Mouse (Mus musculus) heart, embryonic 12.5 days (tissue): ENCODE measurements around the gene Gm4792. TPM values are rescaled to one million over a fixed set of nuclear protein-coding genes. Genes with fewer than 3 reads are reported as not detected.

Experiments used
- ATAC-seq: fragments of 200-750 bp; cut with Nextera tagmentation; 2 replicates; pipeline ENCODE4 v1.8.0; 2017; ENCODE audit warnings: moderate TSS enrichment, moderate library complexity; ENCODE audit not compliant: insufficient number of reproducible peaks, low FRiP score
- H3K27ac ChIP-seq: fragments of 300-500 bp; sonication (generic); 2 replicates; pipeline ENCODE4 v1.5.1; 2016; ENCODE audit warnings: mild to moderate bottlenecking, moderate library complexity; ENCODE audit not compliant: poor library complexity, severe bottlenecking
- H3K27me3 ChIP-seq: fragments of 300-500 bp; sonication (generic); replicated peaks from 2 replicates; pipeline ENCODE4 v1.6.1; 2016; ENCODE audit warnings: mild to moderate bottlenecking, moderate library complexity
- H3K36me3 ChIP-seq: fragments of 300-500 bp; sonication (generic); 2 replicates; pipeline ENCODE4 v1.6.1; 2016; ENCODE audit warnings: mild to moderate bottlenecking, moderate library complexity
- H3K4me1 ChIP-seq: fragments of 300-500 bp; sonication (generic); replicated peaks from 2 replicates; pipeline ENCODE4 v1.6.1; 2016; ENCODE audit warnings: mild to moderate bottlenecking
- H3K4me2 ChIP-seq: fragments of 300-500 bp; sonication (generic); 2 replicates; pipeline ENCODE4 v1.6.1; 2016; ENCODE audit warnings: mild to moderate bottlenecking, moderate library complexity
- H3K4me3 ChIP-seq: fragments of 300-500 bp; sonication (generic); 2 replicates; pipeline ENCODE4 v1.5.1; 2016; ENCODE audit warnings: mild to moderate bottlenecking
- H3K9ac ChIP-seq: fragments of 300-500 bp; sonication (generic); 2 replicates; pipeline ENCODE4 v1.6.1; 2016; ENCODE audit warnings: mild to moderate bottlenecking, moderate library complexity
- H3K9me3 ChIP-seq: fragments of 300-500 bp; sonication (generic); replicated peaks from 2 replicates; pipeline ENCODE4 v1.6.1; 2016; ENCODE audit warnings: mild to moderate bottlenecking, moderate library complexity
- WGBS: fragments of 180-500 bp; shearing (Covaris S2); methylation state at CpG from one replicate; pipeline ENCODE4 v1.1.7; 2016; 5-methylcytosine and 5-hydroxymethylcytosine counted together
- polyA plus RNA-seq: library from polyadenylated mRNA; unstranded; fragments of >200 nt; fragmentation: Nextera tagmentation; extraction: Ambion mirVana; gene quantifications from 2 replicates; pipeline ENCODE4 v1.2.1, GENCODE M21; 2016

Gm4792 gene
- polyA plus RNA-seq, 1 experiment from 2014 or later: not detected

GRCm38 (mm10) chr10:94299301-94299700 lies 798 bp upstream of the Gm4792 start:
- no peaks in the 10 kb centered on the region for H3K4me1 ChIP-seq
- H3K4me3 ChIP-seq: no peak overlapping the region
- no peaks in the 10 kb centered on the region for H3K36me3 ChIP-seq
- no peaks in the 10 kb centered on the region for H3K9me3 ChIP-seq
- H3K27ac ChIP-seq: no peak overlapping the region
- H3K27me3 ChIP-seq: no peaks in the 10 kb centered on the region
- no peak overlapping the region for H3K4me2 ChIP-seq
- WGBS: 86% methylated on average over 2 of the region's 2 CpGs
- no peak for ATAC-seq
- H3K9ac ChIP-seq: no peak overlapping the region

- Histone ChIP-seq H3K9me3 (no peaks in the 10 kb centered on the region), H3K27me3 (no peaks in the 10 kb centered on the region), H3K27ac (no peak overlapping the region), H3K4me1 (no peaks in the 10 kb centered on the region), H3K9ac (no peak overlapping the region), H3K4me3 (no peak overlapping the region), H3K4me2 (no peak overlapping the region), H3K36me3 (no peaks in the 10 kb centered on the region)
- 89% methylated on average over 5 of the region's 5 CpGs for whole genome bisulfite sequencing
- ATAC-seq: no peak
Observed at GRCm38 (mm10) chr10:94295923-94296605, 2.4 kb downstream of the Gm4792 start.

- H3K4me3 ChIP-seq: no peak overlapping the region
- no peak overlapping the region for H3K27ac ChIP-seq
- no peaks in the 10 kb centered on the region for H3K4me1 ChIP-seq
- 66% methylated on average over 6 of the region's 6 CpGs for WGBS
- ATAC-seq: no peak
- no peaks in the 10 kb centered on the region for H3K9me3 ChIP-seq
- H3K36me3 ChIP-seq: no peaks in the 10 kb centered on the region
- no peaks in the 10 kb centered on the region for H3K27me3 ChIP-seq
- H3K4me2 ChIP-seq: no peak overlapping the region
- H3K9ac ChIP-seq: no peak overlapping the region
Observed at GRCm38 (mm10) chr10:94294933-94295750, 3.4 kb downstream of the Gm4792 start.

GRCm38 (mm10) chr10:94294437-94294836 lies 4.1 kb downstream of the Gm4792 start:
- Histone ChIP-seq H3K27ac (no peak overlapping the region), H3K36me3 (no peaks in the 10 kb centered on the region), H3K4me3 (no peak overlapping the region), H3K9me3 (no peaks in the 10 kb centered on the region), H3K9ac (no peak overlapping the region), H3K4me1 (no peaks in the 10 kb centered on the region), H3K27me3 (no peaks in the 10 kb centered on the region), H3K4me2 (no peak overlapping the region)
- no peak for ATAC-seq
- 81% methylated on average over 5 of the region's 5 CpGs for WGBS

GRCm38 (mm10) chr10:94282797-94283196 lies 15.7 kb downstream of the Gm4792 start:
- WGBS: 76% methylated on average over 7 of the region's 7 CpGs
- H3K4me2 ChIP-seq: no peak overlapping the region

GRCm38 (mm10) chr10:94282179-94282578 lies 16.3 kb downstream of the Gm4792 start:
- Histone ChIP-seq H3K9ac (no peak overlapping the region), H3K36me3 (no peaks in the 10 kb centered on the region), H3K27me3 (no peaks in the 10 kb centered on the region), H3K27ac (no peak overlapping the region), H3K4me2 (no peak overlapping the region), H3K9me3 (no peaks in the 10 kb centered on the region), H3K4me3 (no peak overlapping the region), H3K4me1 (peaks cover 4% of the 10 kb centered on the region)
- 90% methylated on average over 8 of the region's 8 CpGs for WGBS
- ATAC-seq: no peak

More at GRCm38 (mm10) chr10:94282797-94283196, 15.7 kb downstream of the Gm4792 start:
- Histone ChIP-seq H3K9ac (no peak overlapping the region), H3K4me1 (peaks cover 4% of the 10 kb centered on the region), H3K27ac (no peak overlapping the region), H3K36me3 (no peaks in the 10 kb centered on the region), H3K9me3 (no peaks in the 10 kb centered on the region), H3K27me3 (no peaks in the 10 kb centered on the region), H3K4me3 (no peak overlapping the region)
- ATAC-seq: no peak

- Histone ChIP-seq H3K27ac (no peak overlapping the region), H3K4me1 (peaks cover 4% of the 10 kb centered on the region), H3K9me3 (no peaks in the 10 kb centered on the region), H3K4me2 (no peak overlapping the region), H3K36me3 (no peaks in the 10 kb centered on the region), H3K9ac (no peak overlapping the region), H3K27me3 (no peaks in the 10 kb centered on the region), H3K4me3 (no peak overlapping the region)
- WGBS: 56% methylated on average over 2 of the region's 2 CpGs
- no peak for ATAC-seq
Observed at GRCm38 (mm10) chr10:94276511-94276910, 22.0 kb downstream of the Gm4792 start.

- Histone ChIP-seq H3K4me3 (no peak overlapping the region), H3K4me2 (no peak overlapping the region), H3K9ac (no peak overlapping the region), H3K36me3 (no peaks in the 10 kb centered on the region), H3K27ac (no peak overlapping the region), H3K9me3 (no peaks in the 10 kb centered on the region), H3K4me1 (peaks cover 4% of the 10 kb centered on the region), H3K27me3 (no peaks in the 10 kb centered on the region)
- ATAC-seq: no peak
- WGBS: 38% methylated on average over 3 of the region's 3 CpGs
Observed at GRCm38 (mm10) chr10:94275321-94275720, 23.2 kb downstream of the Gm4792 start.

GRCm38 (mm10) chr10:94265656-94266542 lies 32.6 kb downstream of the Gm4792 start:
- WGBS: 71% methylated on average over 17 of the region's 17 CpGs
- Histone ChIP-seq H3K9me3 (peaks cover 3% of the 10 kb centered on the region; the same call in 1 of the 2 replicates), H3K4me1 (no peaks in the 10 kb centered on the region), H3K27ac (no peak overlapping the region), H3K27me3 (no peaks in the 10 kb centered on the region), H3K9ac (no peak overlapping the region), H3K36me3 (no peaks in the 10 kb centered on the region), H3K4me2 (no peak overlapping the region), H3K4me3 (no peak overlapping the region)
- ATAC-seq: no peak

- 76% methylated on average over 3 of the region's 3 CpGs for WGBS
- Histone ChIP-seq H3K27ac (no peak overlapping the region), H3K4me3 (no peak overlapping the region), H3K36me3 (no peaks in the 10 kb centered on the region), H3K9me3 (no peaks in the 10 kb centered on the region), H3K9ac (no peak overlapping the region), H3K4me1 (no peaks in the 10 kb centered on the region), H3K27me3 (no peaks in the 10 kb centered on the region), H3K4me2 (no peak overlapping the region)
- ATAC-seq: no peak
Observed at GRCm38 (mm10) chr10:94263211-94263610, 35.3 kb downstream of the Gm4792 start.

- ATAC-seq: no peak
- Histone ChIP-seq H3K27ac (no peak overlapping the region), H3K4me3 (no peak overlapping the region), H3K4me1 (no peaks in the 10 kb centered on the region), H3K4me2 (no peak overlapping the region), H3K27me3 (no peaks in the 10 kb centered on the region), H3K36me3 (no peaks in the 10 kb centered on the region), H3K9me3 (no peaks in the 10 kb centered on the region), H3K9ac (no peak overlapping the region)
- 81% methylated on average over 13 of the region's 13 CpGs for WGBS
Observed at GRCm38 (mm10) chr10:94262646-94263045, 35.9 kb downstream of the Gm4792 start.
